Mouse (Mus musculus) CH12.LX (cell line): ENCODE results near the gene Cyp4a29. TPM values are rescaled to one million over a fixed set of nuclear protein-coding genes. Genes with fewer than 3 reads are reported as not detected.
"Not testable (repeated sequence)": the region's sequence is repeated elsewhere in the genome, so short reads cannot be mapped to it uniquely, and the experiment has no call there.

ENCODE experiments used
- DNase-seq: peaks from one replicate; pipeline ENCODE4 v3.0.0-alpha.2; 2013; ENCODE audit errors: extremely low read depth
- H3K27ac ChIP-seq: 2 replicates; pipeline ENCODE4 v1.5.1; 2012; ENCODE audit warnings: low read depth, mild to moderate bottlenecking, control low read depth, moderate library complexity; ENCODE audit not compliant: insufficient read depth
- H3K27me3 ChIP-seq: replicated peaks from 2 replicates; pipeline ENCODE3; 2012; ENCODE audit warnings: inconsistent platforms
- H3K36me3 ChIP-seq, 2 experiments: replicated peaks in 1 of 2; 2 replicates each; pipeline versions ENCODE3 to v1.6.1; 2012; ENCODE audit warnings: inconsistent platforms in 1 of 2, low read length in 1 of 2, mild to moderate bottlenecking in 1 of 2, mixed read lengths in 1 of 2, moderate library complexity in 1 of 2; ENCODE audit not compliant: control insufficient read depth in 1 of 2, insufficient read depth in 1 of 2
- H3K4me1 ChIP-seq, 2 experiments: 2 replicates each; pipeline ENCODE4 v1.6.1; 2012; ENCODE audit warnings: inconsistent platforms in 1 of 2, moderate library complexity in 1 of 2; ENCODE audit not compliant: insufficient read depth in 2 of 2, control insufficient read depth in 1 of 2
- H3K4me2 ChIP-seq: 2 replicates; pipeline ENCODE4 v1.6.1; 2012; ENCODE audit warnings: low read depth, mild to moderate bottlenecking, control low read depth; ENCODE audit not compliant: poor library complexity, insufficient read depth, severe bottlenecking
- H3K4me3 ChIP-seq, 3 experiments: fragments of 150-350 bp in 1 of 3; sonication (generic) in 1 of 3; replicated peaks in 1 of 3; 2 replicates each; pipeline versions ENCODE3 to v1.5.1; 2011 to 2012; ENCODE audit warnings: low read depth in 2 of 3, low read length in 2 of 3, mild to moderate bottlenecking in 2 of 3, moderate library complexity in 2 of 3, control low read depth in 1 of 3, improper control_type of control experiment in 1 of 3, inconsistent platforms in 1 of 3, mixed read lengths in 1 of 3; ENCODE audit not compliant: poor library complexity in 1 of 3
- H3K79me2 ChIP-seq: replicated peaks from 2 replicates; pipeline ENCODE4 v1.6.1; 2012; ENCODE audit warnings: mild to moderate bottlenecking, moderate library complexity; ENCODE audit not compliant: control insufficient read depth, poor library complexity, insufficient read depth, severe bottlenecking; ENCODE audit errors: extremely low read depth
- H3K9ac ChIP-seq: 2 replicates; pipeline ENCODE4 v1.6.1; 2012; ENCODE audit warnings: low read depth, mild to moderate bottlenecking, control low read depth, moderate library complexity; ENCODE audit not compliant: insufficient read depth
- H3K9me3 ChIP-seq: replicated peaks from 2 replicates; pipeline ENCODE3; 2012; ENCODE audit warnings: low read length, inconsistent platforms, mixed read lengths
- dilution Hi-C: fragments of 300-500 bp; cut with MboI; formaldehyde crosslinking; loops from 2 replicates; pipeline ENCODE4 v1.14.3; 2020; ENCODE audit warnings: low sequenced_read_pairs; ENCODE audit not compliant: extremely low pct_unique_long_range_greater_than_20kb, extremely low pct_ligation_motif_present
- in situ Hi-C: fragments of 300-500 bp; cut with MboI; formaldehyde crosslinking; loops from 3 replicates; pipeline ENCODE4 v1.14.3; 2019; ENCODE audit warnings: low sequenced_read_pairs, low pct_ligation_motif_present, low pct_unique_long_range_greater_than_20kb, mixed read lengths
- polyA plus RNA-seq: library from polyadenylated mRNA; unstranded; fragments of >175 nt; gene quantifications from 2 replicates; pipeline ENCODE4 v1.2.1, GENCODE M21; 2012; ENCODE audit warnings: low read depth; ENCODE audit not compliant: insufficient read length
- total RNA-seq, 2 experiments: library from RNA; depleted of rRNA; stranded (reverse); fragments of 300-350 nt in 1 of 2; fragments of >200 nt in 1 of 2; gene quantifications; 2 replicates each; pipeline ENCODE4 v1.2.3; 2012 to 2014

The Cyp4a29 gene
- total and polyA plus RNA-seq, 3 experiments: not detected

GRCm38 (mm10) chr4:115298746-115299145, 56.9 kb downstream of the Cyp4a29 start, which contains the start of gene Cyp4a12a:
TSS of gene Cyp4a12a (plus strand) at chr4:115299046.
- in situ Hi-C loops, H3K4me3 ChIP-seq, H3K4me1 ChIP-seq, DNase-seq, H3K36me3 ChIP-seq, H3K4me2 ChIP-seq, H3K27ac ChIP-seq, H3K27me3 ChIP-seq, H3K9me3 ChIP-seq, H3K79me2 ChIP-seq, dilution Hi-C loops, H3K9ac ChIP-seq: not testable (repeated sequence)

Other genes starting within 250 kb of the Cyp4a29 start
- gene Stil, start 241.9 kb upstream of the Cyp4a29 start, total RNA-seq (2012; rRNA removed): 8.9 and 9.0 TPM in 2 replicates
- gene Stil, start 241.9 kb upstream of the Cyp4a29 start, total RNA-seq (2014; rRNA removed): 8.1 and 8.4 TPM in 2 replicates
- gene Stil, start 241.9 kb upstream of the Cyp4a29 start, polyA plus RNA-seq: 9.7 and 11.8 TPM in 2 replicates
- 0.34 and 0.50 TPM in 2 replicates for gene Tal1, start 185.7 kb upstream of the Cyp4a29 start, total RNA-seq (2012; rRNA removed)
- 0.12 and 0.15 TPM in 2 replicates for gene Tal1, start 185.7 kb upstream of the Cyp4a29 start, total RNA-seq (2014; rRNA removed)
- 0.13 and 0.19 TPM in 2 replicates for gene Tal1, start 185.7 kb upstream of the Cyp4a29 start, polyA plus RNA-seq
- 0.21 and 0.55 TPM in 2 replicates for gene Pdzk1ip1, start 153.4 kb upstream of the Cyp4a29 start, total RNA-seq (2012; rRNA removed)
- not detected in 2 replicates for gene Pdzk1ip1, start 153.4 kb upstream of the Cyp4a29 start, total RNA-seq (2014; rRNA removed)
- not detected in 2 replicates for gene Pdzk1ip1, start 153.4 kb upstream of the Cyp4a29 start, polyA plus RNA-seq
- gene Cyp4x1, start 107.8 kb upstream of the Cyp4a29 start, total RNA-seq (2012; rRNA removed): not detected in 2 replicates
- gene Cyp4x1, start 107.8 kb upstream of the Cyp4a29 start, total RNA-seq (2014; rRNA removed): not detected in 2 replicates
- gene Cyp4x1, start 107.8 kb upstream of the Cyp4a29 start, polyA plus RNA-seq: 0.07 TPM in 1 of 2 replicates, not detected in the other
- not detected in 2 replicates for gene Cyp4a12a, start 57.0 kb downstream of the Cyp4a29 start, total RNA-seq (2012; rRNA removed)
- not detected in 2 replicates for gene Cyp4a12a, start 57.0 kb downstream of the Cyp4a29 start, total RNA-seq (2014; rRNA removed)
- gene Cyp4a12a, start 57.0 kb downstream of the Cyp4a29 start, polyA plus RNA-seq: not detected in 2 replicates
- gene Cyp4a12b, start 169.5 kb downstream of the Cyp4a29 start, total RNA-seq (2012; rRNA removed): not detected in 2 replicates
- not detected in 2 replicates for gene Cyp4a12b, start 169.5 kb downstream of the Cyp4a29 start, total RNA-seq (2014; rRNA removed)
- not detected in 2 replicates for gene Cyp4a12b, start 169.5 kb downstream of the Cyp4a29 start, polyA plus RNA-seq
- not detected in 2 replicates for gene Cyp4a30b, start 210.5 kb downstream of the Cyp4a29 start, total RNA-seq (2012; rRNA removed)
- not detected in 2 replicates for gene Cyp4a30b, start 210.5 kb downstream of the Cyp4a29 start, total RNA-seq (2014; rRNA removed)
- not detected in 2 replicates for gene Cyp4a30b, start 210.5 kb downstream of the Cyp4a29 start, polyA plus RNA-seq